Mouse (Mus musculus): ENCODE measurements around the gene Rnf111.
"Not testable (repeated sequence)": the region's sequence is repeated elsewhere in the genome, so short reads cannot be mapped to it uniquely, and the experiment has no call there.

Gene Rnf111

DNA sequence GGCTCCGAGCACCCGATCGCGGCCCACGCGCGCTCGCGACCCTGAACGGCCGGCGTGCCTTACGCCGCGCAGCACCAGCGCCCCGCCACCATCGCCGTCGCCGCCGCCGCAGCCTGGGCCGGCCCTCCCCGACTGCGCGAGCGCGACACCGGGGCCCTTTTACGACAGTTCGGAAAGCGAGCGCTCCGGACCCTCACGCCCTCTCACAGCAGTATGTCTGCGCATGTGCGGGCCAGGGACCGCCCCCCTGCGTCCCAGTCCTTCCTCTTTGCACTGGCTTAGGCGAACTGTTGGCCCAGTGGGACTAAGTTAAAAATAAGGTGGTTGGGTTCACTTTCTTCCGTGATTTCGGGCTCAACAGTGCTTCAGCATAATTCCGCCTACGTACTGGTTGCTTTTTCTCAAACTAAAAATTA lies at the start of gene Rnf111:
Gene Rnf111 (minus strand): TSS at position 100 of the 416 bp plus-strand sequence.
- in situ Hi-C loops (cut with MboI, MseI), result no loop called here

GRCm38 (mm10) chr9:70552233-70552632 lies 48.7 kb upstream of the Rnf111 start:
- in situ Hi-C loops (cut with MboI, MseI), result not testable (repeated sequence)

DNA sequence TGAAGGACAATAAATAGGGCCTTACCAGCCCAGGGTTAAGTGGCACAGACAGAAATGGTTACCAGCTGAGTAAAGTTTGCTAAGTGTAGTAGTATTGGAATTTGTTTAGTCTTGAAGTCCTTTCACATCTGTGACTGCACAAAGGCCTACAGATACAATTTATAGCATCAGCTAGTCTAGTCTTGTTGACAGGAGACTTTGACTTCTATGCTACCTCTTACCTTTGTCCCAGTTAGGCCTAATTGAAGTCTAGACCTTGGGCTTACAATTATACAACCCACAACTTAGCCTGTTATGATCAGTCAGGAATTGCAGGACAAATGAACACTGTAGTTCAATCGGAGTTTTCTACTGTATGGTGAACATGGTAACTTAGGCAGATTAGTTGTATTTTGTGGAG lies 48.0 kb upstream of the Rnf111 start:
- in situ Hi-C loops (cut with MboI, MseI), result no loop called here

DNA sequence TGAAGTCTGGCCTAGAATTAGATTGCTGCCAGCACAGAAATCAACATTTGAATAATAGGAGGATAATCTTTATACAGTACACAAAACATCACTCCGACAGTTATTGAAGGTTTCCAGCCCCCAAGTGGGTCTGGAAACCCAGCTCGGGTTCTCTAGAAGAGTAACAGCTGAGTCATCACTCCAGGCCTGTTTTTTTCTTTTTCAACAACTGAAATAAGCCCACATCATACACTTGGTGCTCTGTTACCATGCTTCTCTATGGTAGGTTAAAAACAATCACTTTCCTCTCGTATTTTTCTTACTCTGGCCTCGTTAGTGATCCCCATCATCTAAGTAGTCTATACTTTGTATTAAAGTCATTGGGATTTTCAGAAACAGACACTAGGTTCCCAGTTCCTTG lies 44.8 kb upstream of the Rnf111 start:
- in situ Hi-C loops (cut with MboI, MseI), result no loop called here

- in situ Hi-C loops (cut with MboI, MseI), result not testable (repeated sequence)
Measured at GRCm38 (mm10) chr9:70546576-70546975, 43.1 kb upstream of the Rnf111 start.

- in situ Hi-C loops (cut with MboI, MseI), result no loop called here
Measured at GRCm38 (mm10) chr9:70544831-70545230, 41.3 kb upstream of the Rnf111 start.

DNA sequence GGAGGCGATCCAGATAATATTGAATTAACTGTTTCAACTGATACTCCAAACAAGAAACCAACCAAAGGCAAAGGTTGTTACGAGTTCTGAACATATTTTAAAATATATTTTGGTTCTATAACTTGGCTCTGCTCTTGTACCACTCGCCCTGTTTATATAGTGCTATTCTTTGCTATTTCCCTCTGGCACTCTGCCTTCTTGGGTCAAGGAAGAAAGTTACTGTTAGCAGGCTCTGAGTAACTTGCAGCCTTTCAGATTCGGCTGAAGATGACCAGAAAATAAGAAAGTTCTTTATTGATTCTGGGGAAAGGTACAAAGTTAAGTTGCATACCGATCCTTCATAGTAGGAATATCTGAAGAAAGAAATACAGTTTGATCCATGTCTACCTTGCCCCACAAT lies 40.5 kb upstream of the Rnf111 start:
- in situ Hi-C loops (cut with MboI, MseI), result no loop called here

DNA sequence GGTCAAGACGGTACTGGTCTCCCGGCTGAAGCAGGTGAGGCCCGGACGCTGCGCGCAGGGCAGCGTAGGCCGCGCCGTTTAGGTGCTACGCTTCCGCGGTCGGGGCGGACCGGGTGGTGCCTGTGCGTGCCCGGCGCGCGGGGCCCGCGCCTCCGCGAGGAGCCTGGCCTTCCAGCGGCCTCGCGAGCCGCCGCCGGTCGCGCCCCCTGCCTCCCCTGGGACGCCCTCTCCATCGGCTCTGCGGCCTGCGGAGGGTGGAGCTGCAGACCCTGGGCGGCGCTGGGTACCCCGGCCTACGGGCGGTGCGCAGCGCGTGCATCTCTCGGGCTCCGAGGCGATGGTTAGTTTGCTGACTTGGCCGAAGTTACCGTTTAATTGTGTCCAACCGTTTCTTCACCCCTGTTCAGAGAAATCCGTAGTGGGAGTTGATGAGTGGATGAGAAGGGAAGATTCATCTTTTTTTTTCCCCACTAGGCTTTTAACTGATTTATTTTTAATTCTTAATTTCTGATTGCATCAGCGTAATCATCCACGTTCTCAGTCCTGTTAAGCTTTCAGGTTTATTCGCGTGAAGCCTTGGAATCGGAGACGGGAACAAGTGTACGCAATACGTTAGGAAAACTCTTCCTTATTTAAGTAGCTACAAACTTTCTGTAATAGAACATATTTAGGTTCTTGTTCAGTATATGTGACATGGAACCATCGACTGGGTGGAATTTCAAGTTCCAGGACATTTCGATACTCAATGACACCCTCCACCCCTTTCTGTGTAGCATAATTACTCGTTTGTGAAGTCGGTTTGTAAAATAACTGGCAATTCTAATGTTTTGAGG lies 39.7 kb upstream of the Rnf111 start:
- in situ Hi-C loops (cut with MboI, MseI), result no loop called here

DNA sequence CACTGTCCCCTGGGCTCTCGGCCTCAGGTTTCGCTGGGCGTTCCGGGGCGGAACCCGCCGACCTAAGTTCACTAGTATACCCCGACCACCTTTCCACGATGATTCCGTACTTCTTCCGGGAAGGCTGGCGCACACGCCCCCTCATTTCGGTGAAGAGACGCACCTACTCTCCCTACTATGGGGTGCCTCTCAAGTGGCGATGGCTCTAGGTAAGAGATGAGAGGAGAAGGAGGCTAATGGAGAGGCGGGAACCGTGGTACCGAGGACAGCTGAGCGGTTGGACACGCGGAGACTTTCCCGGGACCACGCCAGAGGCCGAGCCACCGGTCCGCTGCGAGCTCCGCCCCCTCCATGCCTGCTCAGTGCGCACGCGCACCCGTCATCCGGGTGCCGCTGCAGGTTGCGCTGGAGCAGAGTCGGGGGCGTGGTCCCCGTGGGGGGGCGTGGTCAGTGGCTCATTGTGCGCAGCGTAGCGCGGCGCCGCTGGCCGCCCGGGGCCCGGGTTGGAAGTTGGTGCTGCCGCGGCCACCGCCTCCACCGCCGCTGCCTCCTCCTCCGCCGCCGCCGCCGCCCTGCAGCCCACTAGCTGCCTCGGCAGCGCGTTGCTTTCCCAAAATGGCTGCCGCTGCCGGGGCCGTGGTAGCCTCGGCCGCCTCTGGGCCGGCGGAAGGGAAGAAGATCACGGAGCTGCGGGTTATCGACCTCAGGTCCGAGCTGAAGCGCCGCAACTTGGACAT lies 38.9 kb upstream of the Rnf111 start, which contains the start of gene Sltm:
Gene Sltm (plus strand): TSS at position 450 of the 737 bp plus-strand sequence.
- in situ Hi-C loops (cut with MboI, MseI), result no loop called here

DNA sequence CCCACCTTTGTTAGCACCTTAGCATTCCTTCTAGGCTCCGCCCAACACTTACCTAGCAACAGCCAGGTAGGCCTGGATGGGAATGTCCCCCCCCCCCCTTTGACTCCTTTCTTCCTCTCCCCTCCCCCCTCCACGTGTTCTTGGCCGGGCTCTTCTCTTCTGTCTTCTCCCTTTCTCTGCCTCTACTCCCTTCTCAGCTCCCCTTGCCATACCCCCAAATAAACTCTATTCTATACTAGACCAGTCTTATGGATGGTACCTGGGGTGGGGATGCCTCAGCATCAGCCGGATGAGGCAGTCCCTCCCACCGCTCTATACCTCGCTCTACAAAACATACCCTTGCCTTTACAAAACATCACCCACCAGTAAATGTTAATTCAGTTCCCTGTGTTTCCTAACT lies 38.1 kb upstream of the Rnf111 start:
- in situ Hi-C loops (cut with MboI, MseI), result no loop called here

DNA sequence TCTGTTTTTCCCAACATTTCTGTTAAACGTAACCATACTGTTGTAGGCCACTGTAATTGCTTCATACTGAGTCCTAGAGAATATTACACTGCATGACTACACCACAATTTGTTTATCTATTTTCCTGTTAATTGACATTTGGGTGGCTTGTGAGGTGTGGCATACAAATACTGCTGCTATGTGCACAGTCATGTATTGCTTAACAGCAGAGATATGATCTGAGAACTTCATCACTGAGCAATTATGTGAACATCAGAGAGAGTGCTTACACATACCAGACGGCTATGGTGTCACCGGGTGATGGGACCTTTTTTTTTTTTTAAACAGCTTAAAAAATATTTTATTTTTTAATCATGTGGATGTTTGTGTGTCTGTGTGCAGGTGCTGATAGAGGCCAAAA lies 29.8 kb upstream of the Rnf111 start:
- in situ Hi-C loops (cut with MboI, MseI), result no loop called here

GRCm38 (mm10) chr9:70524366-70524765 lies 20.8 kb upstream of the Rnf111 start:
- in situ Hi-C loops (cut with MboI, MseI), result no loop called here

- in situ Hi-C loops (cut with MboI, MseI), result no loop called here
Measured at GRCm38 (mm10) chr9:70523813-70524212, 20.3 kb upstream of the Rnf111 start.

- in situ Hi-C loops (cut with MboI, MseI), result no loop called here
Measured at GRCm38 (mm10) chr9:70520651-70521050, 17.1 kb upstream of the Rnf111 start.

GRCm38 (mm10) chr9:70511681-70512080 lies 8.2 kb upstream of the Rnf111 start:
- in situ Hi-C loops (cut with MboI, MseI), result no loop called here

GRCm38 (mm10) chr9:70510998-70511583 lies 7.6 kb upstream of the Rnf111 start:
- in situ Hi-C loops (cut with MboI, MseI), result no loop called here

GRCm38 (mm10) chr9:70509906-70510525 lies 6.5 kb upstream of the Rnf111 start:
- in situ Hi-C loops (cut with MboI, MseI), result no loop called here

- in situ Hi-C loops (cut with MboI, MseI), result no loop called here
Measured at GRCm38 (mm10) chr9:70506787-70507186, 3.3 kb upstream of the Rnf111 start.

- in situ Hi-C loops (cut with MboI, MseI), result no loop called here
Measured at GRCm38 (mm10) chr9:70506186-70506585, 2.7 kb upstream of the Rnf111 start.

- in situ Hi-C loops (cut with MboI, MseI), result no loop called here
Measured at GRCm38 (mm10) chr9:70503015-70503603, 416 bp downstream of the Rnf111 start.

- in situ Hi-C loops (cut with MboI, MseI), result no loop called here
Measured at GRCm38 (mm10) chr9:70502284-70503014, 1.1 kb downstream of the Rnf111 start.
